ENCODE assay signal across 8 mouse cellular contexts in the genomic region with DNA sequence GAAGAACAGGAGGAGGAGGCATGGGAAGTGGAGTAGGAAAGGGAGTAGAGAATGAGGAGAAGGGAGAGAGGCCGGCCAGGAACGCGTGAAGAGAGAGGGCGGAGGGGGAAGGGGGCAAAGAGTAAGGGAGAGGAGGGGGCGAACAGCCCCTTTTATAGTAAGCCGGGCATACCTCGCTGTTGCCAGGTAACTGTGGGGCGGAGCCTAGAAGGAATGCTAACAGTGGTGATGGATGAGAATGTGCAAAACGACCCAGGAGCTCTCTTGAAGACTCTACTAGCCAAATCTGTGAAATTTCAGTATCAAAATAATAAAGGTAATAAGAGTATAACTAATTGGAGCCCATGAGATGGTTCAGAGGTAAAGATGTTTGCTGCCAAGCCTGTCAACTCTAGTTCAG. TPM values are rescaled to one million over a fixed set of nuclear protein-coding genes. Genes with fewer than 3 reads are reported as not detected.
A peak's percentile ranks its signal among the peaks of the same experiment; 100 is the strongest.
DNase-seq lines count a peak whose midpoint lies in the region; ATAC-seq and TF ChIP-seq lines count a peak whose summit lies in the region.

No protein-coding gene starts in this region.

- peak in 1 of 2 experiments; percentile 21 for DNase-seq in layer of hippocampus, adult 2 months (ENCODE audit: low spot score in 2 of 2)
- no peak for DNase-seq in layer of hippocampus, adult 9-10 months (ENCODE audit: low spot score)
- DNase-seq in brain, embryonic 14.5 days (ENCODE audit: low read depth), result peak; percentile 55
- DNase-seq in right cerebral cortex, postnatal 4 days, result peak; percentile 31
- no peak for DNase-seq in urinary bladder, postnatal 4 days (ENCODE audit: low spot score in 2 of 2)

- H3K27me3 ChIP-seq in forebrain, embryonic 15.5 days, result no peaks in the 10 kb centered on the region
- no peaks in the 10 kb centered on the region for H3K27me3 ChIP-seq in kidney, embryonic 16.5 days (ENCODE audit: insufficient read depth, low read length)
- no peaks in the 10 kb centered on the region for H3K27me3 ChIP-seq in lung, embryonic 16.5 days (ENCODE audit: control insufficient read depth, insufficient read depth, low read depth, low read length)

- H3K36me3 ChIP-seq in forebrain, embryonic 15.5 days, result no peaks in the 10 kb centered on the region
- no peaks in the 10 kb centered on the region; the same call in 1 of the 2 replicates for H3K36me3 ChIP-seq in kidney, embryonic 16.5 days (ENCODE audit: insufficient read depth, low read length)
- no peaks in the 10 kb centered on the region; the same call in 1 of the 2 replicates for H3K36me3 ChIP-seq in lung, embryonic 16.5 days (ENCODE audit: control insufficient read depth, insufficient read depth, low read length)

- peak overlapping the region; percentile 53 for H3K4me2 ChIP-seq in forebrain, embryonic 15.5 days (replicated peaks)
- peak overlapping the region; percentile 75 for H3K4me2 ChIP-seq in kidney, embryonic 16.5 days (replicated peaks; ENCODE audit: low read depth, low read length)
- H3K4me2 ChIP-seq in lung, embryonic 16.5 days (ENCODE audit: low read depth, low read length), result peak overlapping the region; percentile 95

- TF ChIP-seq POLR2A in brain, embryonic 14.5 days (IDR thresholded peaks at IDR 0.05; ENCODE audit: borderline replicate concordance, extremely low read depth, insufficient read depth, insufficient read length, poor library complexity, severe bottlenecking), result no peak

- H3K27ac ChIP-seq in layer of hippocampus, adult 2 months, result peak overlapping the region; percentile 96
- peak overlapping the region; percentile 90 for H3K27ac ChIP-seq in forebrain, embryonic 15.5 days (replicated peaks)
- H3K27ac ChIP-seq in kidney, embryonic 16.5 days (ENCODE audit: low read length), result peak overlapping the region; percentile 91
- peak overlapping the region; percentile 92 for H3K27ac ChIP-seq in lung, embryonic 16.5 days (ENCODE audit: low read length)

- TF ChIP-seq CTCF in layer of hippocampus, adult 2 months (conservative IDR thresholded peaks at IDR 0.05), result no peak
- no peak for TF ChIP-seq CTCF in brain, embryonic 14.5 days (IDR thresholded peaks at IDR 0.05; ENCODE audit: borderline replicate concordance, extremely low read depth, insufficient read depth, insufficient read length)

- ATAC-seq in forebrain, embryonic 15.5 days (replicated peaks), result peak; percentile 47
- peak; percentile 59 for ATAC-seq in kidney, embryonic 16.5 days (ENCODE audit: low FRiP score, low TSS enrichment)
- peak; percentile 21; the same call in 1 of the 2 replicates for ATAC-seq in lung, embryonic 16.5 days (ENCODE audit: low read depth)

- 3% methylated on average over 9 of the region's 9 CpGs for WGBS in forebrain, embryonic 15.5 days
- WGBS in kidney, embryonic 16.5 days, result 1% methylated on average over 9 of the region's 9 CpGs
- 3% methylated on average over 9 of the region's 9 CpGs for WGBS in lung, embryonic 16.5 days

- H3K9ac ChIP-seq in forebrain, embryonic 15.5 days (replicated peaks), result peak overlapping the region; percentile 90
- peak overlapping the region; percentile 82 for H3K9ac ChIP-seq in kidney, embryonic 16.5 days (replicated peaks; ENCODE audit: low read length)
- peak overlapping the region; percentile 78 for H3K9ac ChIP-seq in lung, embryonic 16.5 days (ENCODE audit: low read length)

- peak overlapping the region; percentile 100 for H3K4me3 ChIP-seq in layer of hippocampus, adult 2 months
- H3K4me3 ChIP-seq in forebrain, embryonic 15.5 days, result peak overlapping the region; percentile 78
- H3K4me3 ChIP-seq in kidney, embryonic 16.5 days (ENCODE audit: low read length), result peak overlapping the region; percentile 73
- H3K4me3 ChIP-seq in lung, embryonic 16.5 days (ENCODE audit: low read length), result peak overlapping the region; percentile 79

- peaks cover 25% of the 10 kb centered on the region for H3K4me1 ChIP-seq in forebrain, embryonic 15.5 days
- peaks cover 16% of the 10 kb centered on the region for H3K4me1 ChIP-seq in kidney, embryonic 16.5 days (ENCODE audit: insufficient read depth, low read length)
- H3K4me1 ChIP-seq in lung, embryonic 16.5 days (replicated peaks; ENCODE audit: control insufficient read depth, insufficient read depth, low read length), result peaks cover 13% of the 10 kb centered on the region

- no peaks in the 10 kb centered on the region for H3K9me3 ChIP-seq in forebrain, embryonic 15.5 days
- no peaks in the 10 kb centered on the region for H3K9me3 ChIP-seq in kidney, embryonic 16.5 days (ENCODE audit: low read length)
- no peaks in the 10 kb centered on the region for H3K9me3 ChIP-seq in lung, embryonic 16.5 days (ENCODE audit: control insufficient read depth, low read length)

RNA-seq across cellular contexts. Expression of a gene that starts 0.6 kb away (rescaled TPM):
- 10 to 100 TPM; 26.6 to 29.1 TPM for total RNA-seq in layer of hippocampus, adult 2 months (2021)
- 46.9 and 47.0 TPM in 2 replicates for polyA plus RNA-seq in brain, embryonic 14.5 days (2012; rRNA removed)
- polyA plus RNA-seq in forebrain, embryonic 15.5 days (2015; fragmentation: Nextera tagmentation; extraction: Ambion mirVana), result 39.8 and 41.6 TPM in 2 replicates
- 45.5 and 47.0 TPM in 2 replicates for polyA plus RNA-seq in kidney, embryonic 16.5 days (2015; fragmentation: Nextera tagmentation; extraction: Ambion mirVana)
- 31.2 and 32.8 TPM in 2 replicates for polyA plus RNA-seq in lung, embryonic 16.5 days (2015; fragmentation: Nextera tagmentation; extraction: Ambion mirVana)

RNA-seq across cellular contexts. Expression of a gene that starts 35.3 kb away (rescaled TPM):
- total RNA-seq in layer of hippocampus, adult 2 months (2021), result 1 to 10 TPM; 2.1 to 2.3 TPM
- 1.2 and 1.3 TPM in 2 replicates for polyA plus RNA-seq in brain, embryonic 14.5 days (2012; rRNA removed)
- polyA plus RNA-seq in forebrain, embryonic 15.5 days (2015; fragmentation: Nextera tagmentation; extraction: Ambion mirVana), result 0.39 and 0.72 TPM in 2 replicates
- 0.32 and 0.56 TPM in 2 replicates for polyA plus RNA-seq in kidney, embryonic 16.5 days (2015; fragmentation: Nextera tagmentation; extraction: Ambion mirVana)
- polyA plus RNA-seq in lung, embryonic 16.5 days (2015; fragmentation: Nextera tagmentation; extraction: Ambion mirVana), result 0.38 and 0.52 TPM in 2 replicates

RNA-seq across cellular contexts. Expression of a gene that starts 43.8 kb away (rescaled TPM):
- 100 to 1,000 TPM in 1 of 2 experiments, 10 to 100 TPM in 1; 97.6 to 117 TPM for total RNA-seq in layer of hippocampus, adult 2 months (2021)
- polyA plus RNA-seq in brain, embryonic 14.5 days (2012; rRNA removed), result 131 and 211 TPM in 2 replicates
- 98.1 and 103 TPM in 2 replicates for polyA plus RNA-seq in forebrain, embryonic 15.5 days (2015; fragmentation: Nextera tagmentation; extraction: Ambion mirVana)
- polyA plus RNA-seq in kidney, embryonic 16.5 days (2015; fragmentation: Nextera tagmentation; extraction: Ambion mirVana), result 45.8 and 49.5 TPM in 2 replicates
- 53.1 and 54.5 TPM in 2 replicates for polyA plus RNA-seq in lung, embryonic 16.5 days (2015; fragmentation: Nextera tagmentation; extraction: Ambion mirVana)

RNA-seq across cellular contexts. Expression of a gene that starts 51.9 kb away (rescaled TPM):
- 10 to 100 TPM; 87.1 to 97.1 TPM for total RNA-seq in layer of hippocampus, adult 2 months (2021)
- 2.2 and 4.1 TPM in 2 replicates for polyA plus RNA-seq in brain, embryonic 14.5 days (2012; rRNA removed)
- polyA plus RNA-seq in forebrain, embryonic 15.5 days (2015; fragmentation: Nextera tagmentation; extraction: Ambion mirVana), result 1.8 and 2.7 TPM in 2 replicates
- polyA plus RNA-seq in kidney, embryonic 16.5 days (2015; fragmentation: Nextera tagmentation; extraction: Ambion mirVana), result 2.8 and 3.1 TPM in 2 replicates
- 1.6 and 1.7 TPM in 2 replicates for polyA plus RNA-seq in lung, embryonic 16.5 days (2015; fragmentation: Nextera tagmentation; extraction: Ambion mirVana)

Comparison
In these comparisons a context has a peak if more than half of its experiments do, and no peak if none do; other contexts are left out.
1. DNase-seq: peak in brain, embryonic 14.5 days (single experiment) and right cerebral cortex, postnatal 4 days (single experiment); none in layer of hippocampus, adult 9-10 months (single experiment) and urinary bladder, postnatal 4 days (0 of 2).
2. Peak in every context shown above with its lines, with median percentiles within 50 percentile points of each other: H3K27ac ChIP-seq, H3K4me3 ChIP-seq, ATAC-seq, H3K4me2 ChIP-seq and H3K9ac ChIP-seq.